Mouse (Mus musculus) intestine, embryonic 14.5 days (tissue): ENCODE measurements around the gene Lipt2. TPM values are rescaled to one million over a fixed set of nuclear protein-coding genes. Genes with fewer than 3 reads are reported as not detected.

Source experiments
- ATAC-seq: fragments of 200-750 bp; cut with Nextera tagmentation; replicated peaks from 2 replicates; pipeline ENCODE4 v1.8.0; 2017; ENCODE audit warnings: low read depth, moderate number of reproducible peaks, moderate TSS enrichment, moderate library complexity; ENCODE audit not compliant: low FRiP score, low TSS enrichment
- DNase-seq: peaks from one replicate; pipeline ENCODE4 v3.0.0-alpha.2; 2018; ENCODE audit warnings: low spot score
- H3K27ac ChIP-seq: fragments of 300-500 bp; sonication (generic); 2 replicates; pipeline ENCODE4 v1.5.1; 2014; ENCODE audit warnings: low read depth, mild to moderate bottlenecking, control low read depth
- H3K27me3 ChIP-seq: fragments of 300-500 bp; sonication (generic); replicated peaks from 2 replicates; pipeline ENCODE4 v1.6.1; 2014; ENCODE audit warnings: low read length, control low read depth; ENCODE audit not compliant: control insufficient read depth, insufficient read depth
- H3K36me3 ChIP-seq: fragments of 300-500 bp; sonication (generic); 2 replicates; pipeline ENCODE4 v1.6.1; 2014; ENCODE audit warnings: low read length, control low read depth; ENCODE audit not compliant: control insufficient read depth, insufficient read depth
- H3K4me1 ChIP-seq: fragments of 300-500 bp; sonication (generic); replicated peaks from 2 replicates; pipeline ENCODE4 v1.6.1; 2014; ENCODE audit warnings: low read length, control low read depth, mixed read lengths; ENCODE audit not compliant: control insufficient read depth, insufficient read depth
- H3K4me2 ChIP-seq: fragments of 300-500 bp; sonication (generic); 2 replicates; pipeline ENCODE4 v1.6.1; 2014; ENCODE audit warnings: low read length
- H3K4me3 ChIP-seq: fragments of 300-500 bp; sonication (generic); 2 replicates; pipeline ENCODE4 v1.5.1; 2014; ENCODE audit warnings: low read depth, low read length, control low read depth, mixed read lengths
- H3K9ac ChIP-seq: fragments of 300-500 bp; sonication (generic); 2 replicates; pipeline ENCODE4 v1.6.1; 2014; ENCODE audit warnings: mild to moderate bottlenecking, low read length
- H3K9me3 ChIP-seq: fragments of 300-500 bp; sonication (generic); 2 replicates; pipeline ENCODE4 v1.6.1; 2016; ENCODE audit warnings: low read length, control low read depth; ENCODE audit not compliant: control insufficient read depth
- WGBS: fragments of 180-500 bp; shearing (Covaris S2); extraction: QIAGEN DNeasy Blood & Tissue Kit; methylation state at CpG from one replicate; pipeline ENCODE4 v1.1.7; 2014; 5-methylcytosine and 5-hydroxymethylcytosine counted together
- polyA plus RNA-seq: library from polyadenylated mRNA; unstranded; fragments of >200 nt; fragmentation: Nextera tagmentation; extraction: Ambion mirVana; gene quantifications from 2 replicates; pipeline ENCODE4 v1.2.1, GENCODE M21; 2014

The Lipt2 gene
- polyA plus RNA-seq, 1 experiment from 2014 or later, result 35.7 TPM

DNA sequence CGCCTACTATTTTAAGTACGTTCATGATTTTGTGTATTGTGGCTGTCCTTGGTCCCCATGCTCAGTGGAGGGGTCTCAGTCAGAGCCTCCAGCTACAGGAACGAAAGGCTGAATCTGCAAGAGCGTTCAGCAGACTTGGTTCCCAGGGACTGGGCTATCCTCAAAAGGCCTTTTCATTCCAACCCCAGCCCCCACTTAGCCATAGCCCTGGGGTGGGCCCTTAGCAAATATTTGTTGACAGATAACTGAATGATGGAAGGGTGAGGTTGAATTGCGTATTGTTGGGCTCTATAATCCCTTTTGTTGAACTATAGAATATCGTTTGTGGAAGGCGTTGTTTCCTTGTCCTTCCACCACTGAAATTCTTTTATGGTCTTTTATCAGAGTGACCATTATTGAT, 32.6 kb upstream of the Lipt2 start:
- Histone ChIP-seq H3K36me3 (no peaks in the 10 kb centered on the region), H3K27ac (no peak overlapping the region), H3K4me1 (peaks cover 8% of the 10 kb centered on the region), H3K9me3 (no peaks in the 10 kb centered on the region), H3K9ac (no peak overlapping the region), H3K4me3 (no peak overlapping the region), H3K4me2 (no peak overlapping the region), H3K27me3 (no peaks in the 10 kb centered on the region)
- DNase-seq (no peak), ATAC-seq (peak; percentile 64)
- 67% methylated on average over 7 of the region's 7 CpGs for WGBS

DNA sequence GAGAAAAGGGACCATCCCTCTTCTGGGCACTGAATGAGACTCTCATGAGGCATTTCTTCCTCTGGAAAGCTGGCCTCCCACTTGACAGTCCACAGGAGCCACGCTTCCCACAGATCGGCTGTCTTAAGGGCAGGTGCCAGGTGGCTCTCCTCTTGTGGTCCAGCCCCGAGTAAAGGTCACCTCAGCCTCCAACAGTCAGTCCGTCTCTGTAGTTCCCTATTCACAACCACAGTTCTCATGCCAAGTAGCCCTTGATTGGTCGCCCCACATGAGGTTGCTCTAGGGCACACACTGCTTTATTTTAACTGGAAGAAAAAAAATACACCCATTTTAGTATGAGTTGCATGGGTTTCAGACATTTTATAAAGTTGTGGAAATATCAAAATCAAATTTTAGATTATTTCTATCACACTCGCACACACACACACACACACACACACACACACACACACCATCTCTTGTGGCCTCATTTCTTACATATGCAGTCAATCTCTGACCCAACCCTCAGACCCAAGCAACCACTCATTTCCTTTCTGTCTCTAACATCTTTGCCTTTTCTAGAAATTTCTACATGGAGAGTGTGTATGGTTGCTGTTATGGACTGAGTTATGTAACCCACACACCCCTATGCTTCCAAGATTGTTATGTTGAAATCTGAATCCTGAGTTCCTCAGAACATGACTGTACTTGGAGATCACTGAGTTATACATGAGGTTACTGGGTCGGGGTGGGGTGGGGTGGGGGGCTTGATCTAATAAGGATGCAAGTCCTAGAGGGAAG, 30.6 kb upstream of the Lipt2 start:
- DNase-seq, result no peak
- Histone ChIP-seq H3K4me1 (peaks cover 7% of the 10 kb centered on the region), H3K27me3 (no peaks in the 10 kb centered on the region), H3K36me3 (no peaks in the 10 kb centered on the region), H3K4me3 (no peak overlapping the region), H3K9me3 (no peaks in the 10 kb centered on the region), H3K27ac (no peak overlapping the region), H3K9ac (no peak overlapping the region), H3K4me2 (no peak overlapping the region)
- 79% methylated on average over 7 of the region's 7 CpGs for WGBS
- ATAC-seq, result no peak

DNA sequence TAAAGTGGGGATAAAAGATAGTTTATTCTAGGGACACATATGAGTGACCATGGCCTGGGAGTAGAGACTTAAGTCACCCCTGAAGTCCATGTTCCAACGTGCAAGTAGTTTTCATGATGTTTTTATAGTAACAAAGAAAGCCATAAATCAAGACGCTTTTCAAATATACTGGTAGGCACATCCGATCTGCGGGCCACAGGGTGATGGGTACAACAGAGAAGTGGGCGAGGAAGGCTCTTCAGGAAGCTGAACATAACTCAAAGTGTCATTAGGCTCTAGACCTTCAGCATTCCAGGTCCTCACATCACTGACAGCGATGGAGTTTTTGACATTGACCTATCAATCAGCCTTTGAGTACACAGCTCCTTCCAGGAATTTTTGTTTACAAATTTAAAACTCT, 28.5 kb upstream of the Lipt2 start:
- H3K4me3 ChIP-seq, result no peak overlapping the region
- ATAC-seq (no peak), DNase-seq (peak; percentile 40)
- H3K36me3 ChIP-seq, result no peaks in the 10 kb centered on the region
- no peak overlapping the region for H3K4me2 ChIP-seq
- no peak overlapping the region for H3K9ac ChIP-seq
- WGBS, result 39% methylated on average over 6 of the region's 6 CpGs
- 0 out of 2 replicates have a peak, but pooled peaks cover 2% of the 10 kb centered on the region for H3K4me1 ChIP-seq
- no peak overlapping the region for H3K27ac ChIP-seq
- H3K9me3 ChIP-seq, result no peaks in the 10 kb centered on the region
- H3K27me3 ChIP-seq, result no peaks in the 10 kb centered on the region

DNA sequence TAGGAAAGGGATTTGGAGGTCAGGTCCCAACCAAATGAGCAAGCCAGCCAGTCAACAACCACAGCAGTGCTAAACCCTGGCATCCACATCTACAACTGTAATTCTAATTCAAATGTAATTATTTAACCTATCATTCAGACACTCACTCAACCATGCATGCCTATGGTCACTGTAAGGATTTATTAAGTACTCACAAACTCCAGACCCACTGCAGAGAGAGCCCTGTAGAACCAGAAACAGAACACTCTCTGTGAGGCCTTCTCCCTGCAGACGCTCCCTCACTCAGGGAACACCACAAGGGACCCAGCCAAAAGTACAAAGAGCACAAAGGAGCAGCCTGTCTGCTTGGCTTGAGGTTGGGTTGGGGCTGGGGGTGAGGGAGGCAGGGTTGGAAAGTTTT, 26.7 kb upstream of the Lipt2 start:
- DNase-seq (peak; percentile 48), ATAC-seq (peak; percentile 53; the same call in 1 of the 2 replicates)
- Histone ChIP-seq H3K4me1 (0 out of 2 replicates have a peak, but pooled peaks cover 2% of the 10 kb centered on the region), H3K9ac (no peak overlapping the region), H3K36me3 (no peaks in the 10 kb centered on the region), H3K27ac (peak overlapping the region; percentile 11; the same call in 1 of the 2 replicates), H3K4me3 (no peak overlapping the region), H3K27me3 (no peaks in the 10 kb centered on the region), H3K4me2 (no peak overlapping the region), H3K9me3 (no peaks in the 10 kb centered on the region)
- WGBS, result 69% methylated on average over 1 of the region's 1 CpGs

DNA sequence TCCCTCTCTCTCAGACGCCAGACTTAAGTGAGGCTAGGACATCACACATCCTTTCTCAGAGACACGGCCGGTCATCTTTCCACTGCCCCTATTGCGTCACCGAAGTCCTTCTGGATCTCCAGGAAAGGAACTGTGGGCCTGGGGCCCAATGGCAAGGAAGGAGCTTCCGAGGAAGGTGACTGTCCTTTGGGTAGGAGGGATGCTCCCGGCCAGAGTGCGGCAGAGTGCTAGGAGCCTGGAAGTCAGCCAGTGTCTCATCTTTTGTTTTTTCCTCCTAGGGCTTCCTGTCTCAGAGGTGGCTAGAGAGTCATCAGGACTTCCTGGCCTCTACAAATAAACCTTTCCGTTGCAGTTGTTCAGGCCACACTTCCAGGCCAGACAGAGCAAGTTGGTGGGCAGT, 22.0 kb upstream of the Lipt2 start:
- no peak overlapping the region for H3K27ac ChIP-seq
- no peak overlapping the region for H3K9ac ChIP-seq
- H3K4me2 ChIP-seq, result no peak overlapping the region
- H3K4me1 ChIP-seq, result 0 out of 2 replicates have a peak, but pooled peaks cover 1% of the 10 kb centered on the region
- no peaks in the 10 kb centered on the region for H3K36me3 ChIP-seq
- H3K9me3 ChIP-seq, result no peaks in the 10 kb centered on the region
- H3K27me3 ChIP-seq, result no peaks in the 10 kb centered on the region
- WGBS, result 79% methylated on average over 9 of the region's 9 CpGs
- no peak overlapping the region for H3K4me3 ChIP-seq
- no peak for ATAC-seq
- peak; percentile 18 for DNase-seq

DNA sequence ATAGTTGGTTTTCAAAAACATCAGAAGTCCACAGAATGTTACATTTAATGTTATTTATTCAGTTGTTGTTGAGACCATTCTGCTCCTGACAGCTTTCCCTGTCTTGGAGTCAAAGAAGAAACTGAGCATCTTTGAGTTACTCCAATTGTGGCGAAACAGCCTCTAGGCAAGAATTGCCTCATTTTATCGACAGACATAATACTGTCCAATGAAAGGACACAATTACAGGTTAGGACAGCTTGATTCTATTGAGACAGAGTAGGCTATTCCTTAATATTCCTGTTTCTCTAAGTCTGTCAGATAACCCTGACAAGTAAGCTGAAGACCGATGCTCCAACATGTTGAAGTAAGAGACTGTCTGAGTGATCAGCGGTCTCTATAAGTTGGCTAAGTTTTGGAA, 21.0 kb upstream of the Lipt2 start:
- ATAC-seq (no peak), DNase-seq (peak; percentile 2)
- Histone ChIP-seq H3K36me3 (no peaks in the 10 kb centered on the region), H3K4me3 (no peak overlapping the region), H3K4me2 (no peak overlapping the region), H3K27me3 (no peaks in the 10 kb centered on the region), H3K9me3 (no peaks in the 10 kb centered on the region), H3K9ac (no peak overlapping the region), H3K4me1 (no peaks in the 10 kb centered on the region), H3K27ac (no peak overlapping the region)
- 96% methylated on average over 4 of the region's 4 CpGs for WGBS

DNA sequence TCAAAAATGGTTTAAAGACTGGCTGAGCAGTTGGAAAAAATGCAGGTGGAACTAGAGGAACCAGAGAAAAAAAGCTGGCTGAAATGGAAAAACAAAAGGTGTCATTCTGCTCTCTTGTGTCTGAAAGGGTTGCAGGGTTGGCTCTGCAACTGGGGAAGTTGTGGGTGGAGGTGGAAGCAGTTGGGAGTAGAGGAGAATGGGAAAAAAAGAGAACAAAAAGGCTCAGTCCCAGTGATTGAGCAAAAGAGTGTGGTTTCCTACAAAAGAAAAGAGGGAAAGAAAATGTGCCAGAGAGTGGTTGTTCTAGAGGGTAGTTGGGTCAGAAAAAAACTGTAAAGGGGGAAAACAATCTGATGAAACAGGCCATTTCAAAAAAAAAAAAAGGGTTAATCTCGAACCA, 18.5 kb upstream of the Lipt2 start:
- ATAC-seq, result no peak
- DNase-seq, result no peak
- H3K36me3 ChIP-seq, result no peaks in the 10 kb centered on the region
- no peak overlapping the region for H3K4me3 ChIP-seq
- H3K4me1 ChIP-seq, result no peaks in the 10 kb centered on the region
- 69% methylated on average over 1 of the region's 1 CpGs for WGBS
- no peak overlapping the region for H3K4me2 ChIP-seq
- H3K27me3 ChIP-seq, result no peaks in the 10 kb centered on the region
- H3K9ac ChIP-seq, result no peak overlapping the region
- H3K9me3 ChIP-seq, result no peaks in the 10 kb centered on the region
- no peak overlapping the region for H3K27ac ChIP-seq

DNA sequence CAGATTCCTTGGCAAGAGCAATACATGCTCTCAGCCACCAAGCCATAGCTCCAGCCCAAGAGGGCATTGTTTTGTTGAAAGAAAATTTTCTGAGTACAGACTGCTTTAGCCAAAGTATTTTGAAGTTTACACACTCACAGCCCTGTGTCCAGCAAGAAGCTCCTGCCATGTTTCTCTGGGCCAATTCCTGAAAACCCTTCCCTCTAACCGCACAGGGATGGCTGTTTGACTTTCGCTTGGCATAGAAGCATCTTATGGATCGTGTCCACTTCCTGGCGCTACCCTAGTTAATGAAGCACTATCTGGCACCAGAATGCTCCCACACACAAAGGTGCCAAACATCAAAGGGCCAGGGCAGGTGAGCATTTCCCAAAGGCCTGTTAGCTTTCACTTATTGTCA, 10.5 kb upstream of the Lipt2 start:
- H3K36me3 ChIP-seq, result no peaks in the 10 kb centered on the region
- no peak overlapping the region for H3K4me3 ChIP-seq
- no peaks in the 10 kb centered on the region for H3K9me3 ChIP-seq
- DNase-seq (peak; percentile 46), ATAC-seq (no peak)
- no peak overlapping the region for H3K4me2 ChIP-seq
- H3K9ac ChIP-seq, result no peak overlapping the region
- 91% methylated on average over 4 of the region's 4 CpGs for WGBS
- H3K27ac ChIP-seq, result no peak overlapping the region
- H3K4me1 ChIP-seq, result no peaks in the 10 kb centered on the region; the same call in 1 of the 2 replicates
- H3K27me3 ChIP-seq, result no peaks in the 10 kb centered on the region

DNA sequence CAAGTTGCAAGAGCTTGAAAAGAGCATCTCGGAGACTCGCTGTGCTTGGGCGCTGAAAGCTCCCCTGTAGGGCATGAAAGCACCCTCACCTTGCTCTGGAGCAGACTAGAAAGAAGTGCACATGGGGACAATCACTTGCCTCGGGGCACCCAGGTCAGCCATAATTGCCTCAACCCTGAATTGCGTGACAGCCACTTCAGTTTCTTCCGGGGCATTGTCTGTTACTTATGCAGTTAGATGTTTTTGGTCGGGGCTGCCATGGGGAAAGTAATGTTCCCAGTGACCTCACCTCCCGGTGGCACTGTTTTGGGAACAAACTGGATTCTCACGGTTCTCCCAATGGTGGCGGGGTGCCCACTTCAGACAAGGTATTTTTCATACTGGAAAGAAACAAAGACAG, 9.0 kb upstream of the Lipt2 start:
- no peak overlapping the region for H3K9ac ChIP-seq
- H3K27ac ChIP-seq, result no peak overlapping the region
- no peak for ATAC-seq
- H3K4me2 ChIP-seq, result no peak overlapping the region
- no peaks in the 10 kb centered on the region for H3K9me3 ChIP-seq
- DNase-seq, result peak; percentile 46
- no peaks in the 10 kb centered on the region for H3K36me3 ChIP-seq
- no peaks in the 10 kb centered on the region; the same call in 1 of the 2 replicates for H3K4me1 ChIP-seq
- WGBS, result 65% methylated on average over 10 of the region's 10 CpGs
- H3K4me3 ChIP-seq, result no peak overlapping the region
- no peaks in the 10 kb centered on the region for H3K27me3 ChIP-seq
